Mouse (Mus musculus) lung, postnatal 0 days (tissue): ENCODE data around the gene Aifm2.

Experiments
- CTCF ChIP-seq: IDR thresholded peaks from 2 replicates; pipeline ENCODE4 v1.5.1; 2016; ENCODE audit warnings: antibody characterized with exemption, mild to moderate bottlenecking
- EP300 ChIP-seq: IDR thresholded peaks from 2 replicates; pipeline ENCODE4 v1.6.1; 2016; ENCODE audit warnings: antibody characterized with exemption, mild to moderate bottlenecking, control low read depth

DNA sequence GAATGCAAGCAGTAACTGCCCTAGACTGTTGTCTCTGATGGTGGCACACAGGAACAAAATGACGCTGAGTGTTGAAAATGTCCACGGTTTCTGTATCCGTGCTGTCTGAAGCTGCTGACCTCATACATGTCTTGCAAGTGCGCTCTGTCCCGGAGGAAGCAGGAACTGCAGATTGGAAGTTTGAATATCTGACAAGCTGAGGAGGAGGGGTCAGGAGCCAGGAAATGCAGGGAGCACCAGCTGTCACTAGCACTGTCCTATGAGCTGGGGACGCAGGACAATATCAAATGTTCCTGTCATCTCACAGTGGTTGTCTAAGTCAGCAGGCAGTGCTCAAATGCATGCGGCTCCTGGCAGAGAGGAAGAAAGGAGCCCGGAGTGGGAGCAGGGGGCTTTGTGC is 49.6 kb downstream of the Aifm2 start:
- TF ChIP-seq EP300 (no peak), CTCF (peak; percentile 53)
